Comparison of ENCODE assay signal across 8 mouse cellular contexts in genomic region chr1:58296278-58296677, GRCm38 (mm10). TPM values are rescaled to one million over a fixed set of nuclear protein-coding genes. Genes with fewer than 3 reads are reported as not detected.
DNase-seq lines count a peak whose midpoint lies in the region; ATAC-seq and TF ChIP-seq lines count a peak whose summit lies in the region.

No protein-coding gene starts in this region.

- TF ChIP-seq CTCF in heart, postnatal 0 days (IDR thresholded peaks at IDR 0.05; ENCODE audit: low read depth), result peak; percentile 87
- TF ChIP-seq CTCF in lung, embryonic 14.5 days (IDR thresholded peaks at IDR 0.05; ENCODE audit: low read depth), result peak; percentile 90

- H3K27ac ChIP-seq in embryonic facial prominence, embryonic 11.5 days (replicated peaks; ENCODE audit: low read depth, low read length), result no peak overlapping the region
- no peak overlapping the region for H3K27ac ChIP-seq in heart, postnatal 0 days (ENCODE audit: low read depth)
- H3K27ac ChIP-seq in lung, embryonic 14.5 days (ENCODE audit: low read depth), result no peak overlapping the region

- TF ChIP-seq EP300 in heart, postnatal 0 days (IDR thresholded peaks at IDR 0.05; ENCODE audit: low read depth), result no peak

- H3K36me3 ChIP-seq in embryonic facial prominence, embryonic 11.5 days (replicated peaks; ENCODE audit: control insufficient read depth, insufficient read depth, low read depth, low read length), result no peaks in the 10 kb centered on the region
- H3K36me3 ChIP-seq in heart, postnatal 0 days (replicated peaks; ENCODE audit: control insufficient read depth, insufficient read depth, low read length), result no peaks in the 10 kb centered on the region
- H3K36me3 ChIP-seq in lung, embryonic 14.5 days (ENCODE audit: insufficient read depth), result no peaks in the 10 kb centered on the region

- 0 out of 2 replicates have a peak, but pooled peaks have one; percentile 52 for ATAC-seq in embryonic facial prominence, embryonic 11.5 days (replicated peaks; ENCODE audit: insufficient number of reproducible peaks, low FRiP score, low TSS enrichment, low read depth)
- peak; percentile 47; the same call in 1 of the 2 replicates for ATAC-seq in heart, postnatal 0 days (ENCODE audit: insufficient read depth, low read depth)
- peak; percentile 69 for ATAC-seq in lung, embryonic 14.5 days (ENCODE audit: insufficient read depth)
- ATAC-seq in neutrophil, adult 5-6 weeks (ENCODE audit: extremely low read depth, insufficient number of reproducible peaks, low FRiP score, poor library complexity, severe bottlenecking), result peak; percentile 71

- H3K9ac ChIP-seq in embryonic facial prominence, embryonic 11.5 days (replicated peaks; ENCODE audit: low read length), result no peak overlapping the region
- no peak overlapping the region for H3K9ac ChIP-seq in heart, postnatal 0 days (replicated peaks; ENCODE audit: low read depth, low read length)
- no peak overlapping the region for H3K9ac ChIP-seq in lung, embryonic 14.5 days

- H3K4me2 ChIP-seq in embryonic facial prominence, embryonic 11.5 days (ENCODE audit: low read depth, low read length), result no peak overlapping the region
- H3K4me2 ChIP-seq in heart, postnatal 0 days (ENCODE audit: low read depth, low read length), result no peak overlapping the region
- no peak overlapping the region for H3K4me2 ChIP-seq in lung, embryonic 14.5 days

- no peak overlapping the region for H3K4me3 ChIP-seq in embryonic facial prominence, embryonic 11.5 days (ENCODE audit: low read depth, low read length)
- H3K4me3 ChIP-seq in heart, postnatal 0 days (ENCODE audit: low read depth, low read length), result no peak overlapping the region
- H3K4me3 ChIP-seq in lung, embryonic 14.5 days (ENCODE audit: low read depth, low read length), result no peak overlapping the region

- H3K4me1 ChIP-seq in embryonic facial prominence, embryonic 11.5 days (ENCODE audit: control insufficient read depth, insufficient read depth, low read length), result no peaks in the 10 kb centered on the region; the same call in 1 of the 2 replicates
- H3K4me1 ChIP-seq in heart, postnatal 0 days (ENCODE audit: control insufficient read depth, insufficient read depth), result peaks cover 2% of the 10 kb centered on the region; the same call in 1 of the 2 replicates
- peaks cover 3% of the 10 kb centered on the region; the same call in 1 of the 2 replicates for H3K4me1 ChIP-seq in lung, embryonic 14.5 days (ENCODE audit: insufficient read depth)

- H3K9me3 ChIP-seq in embryonic facial prominence, embryonic 11.5 days (replicated peaks; ENCODE audit: control insufficient read depth, low read length), result no peaks in the 10 kb centered on the region
- no peaks in the 10 kb centered on the region for H3K9me3 ChIP-seq in heart, postnatal 0 days (replicated peaks; ENCODE audit: control insufficient read depth, low read length)
- no peaks in the 10 kb centered on the region for H3K9me3 ChIP-seq in lung, embryonic 14.5 days (ENCODE audit: low read depth, low read length)

- WGBS in embryonic facial prominence, embryonic 11.5 days, result 3% methylated on average over 7 of the region's 7 CpGs
- 5% methylated on average over 7 of the region's 7 CpGs for WGBS in heart, postnatal 0 days
- 4% methylated on average over 7 of the region's 7 CpGs for WGBS in lung, embryonic 14.5 days

- H3K27me3 ChIP-seq in embryonic facial prominence, embryonic 11.5 days (ENCODE audit: control insufficient read depth, insufficient read depth, low read length), result no peaks in the 10 kb centered on the region
- H3K27me3 ChIP-seq in heart, postnatal 0 days (ENCODE audit: control insufficient read depth, insufficient read depth, low read length), result no peaks in the 10 kb centered on the region; the same call in 1 of the 2 replicates
- H3K27me3 ChIP-seq in lung, embryonic 14.5 days (ENCODE audit: insufficient read depth, low read length), result no peaks in the 10 kb centered on the region

- DNase-seq in CD4-positive helper T cell, adult 2 months (ENCODE audit: low read depth, low spot score), result peak; percentile 76
- DNase-seq in adrenal gland, adult 8-10 months, result peak; percentile 55
- peak; percentile 90 for DNase-seq in embryonic facial prominence, embryonic 11.5 days (ENCODE audit: low spot score)
- DNase-seq in heart, postnatal 0 days (ENCODE audit: low spot score), result peak; percentile 77
- peak; percentile 81 for DNase-seq in kidney, postnatal 14 days
- peak; percentile 91 for DNase-seq in lung, embryonic 14.5 days
- DNase-seq in testis, postnatal 14 days (ENCODE audit: low spot score), result peak; percentile 62

RNA-seq across cellular contexts. Expression of gene Aox2, which starts 18.2 kb away (rescaled TPM):
- total RNA-seq in adrenal gland, adult 8-10 months (2022), result under 1 TPM in 3 of 4 experiments, not detected in 1; 0.06 to 0.15 (median 0.07) TPM
- not detected in 2 replicates for polyA plus RNA-seq in embryonic facial prominence, embryonic 11.5 days (2014; fragmentation: Nextera tagmentation; extraction: Ambion mirVana)
- 0.08 TPM in 1 of 2 replicates, not detected in the other for total RNA-seq in heart, postnatal 0 days (2014; rRNA removed; ENCODE audit: low replicate concordance)
- not detected in 2 replicates for polyA plus RNA-seq in heart, postnatal 0 days (2015; fragmentation: Nextera tagmentation; extraction: Ambion mirVana)
- polyA plus RNA-seq in lung, embryonic 14.5 days (2014; fragmentation: Nextera tagmentation; extraction: Ambion mirVana), result 0.03 TPM in 1 of 2 replicates, not detected in the other
- total RNA-seq in neutrophil, adult 5-6 weeks (2017), result not detected in 2 replicates
